Mouse (Mus musculus): Measurements from ENCODE around the gene Olfr74.
"Not testable (repeated sequence)": the region's sequence is repeated elsewhere in the genome, so short reads cannot be mapped to it uniquely, and the experiment has no call there.

The Olfr74 gene

GRCm38 (mm10) chr2:87974563-87974962 is at the start of gene Olfr74:
Gene Olfr74, minus strand, starts transcription at chr2:87974663.
- DNase-seq (ENCODE audit: low spot score in 2 of 2): no peak

GRCm38 (mm10) chr2:88022474-88022873 is 48.0 kb upstream of the Olfr74 start, which contains the start of gene Olfr1161:
Gene Olfr1161, plus strand, starts transcription at chr2:88022774.
- DNase-seq (ENCODE audit: low spot score in 2 of 2): not testable (repeated sequence)

GRCm38 (mm10) chr2:88007515-88008318 is 33.3 kb upstream of the Olfr74 start, which contains the start of gene Olfr1160:
Gene Olfr1160, minus strand, starts transcription at chr2:88008268.
- no peak for DNase-seq (ENCODE audit: low spot score in 2 of 2)

GRCm38 (mm10) chr2:87989813-87990212 is 15.3 kb upstream of the Olfr74 start, which contains the start of gene Olfr1158:
Gene Olfr1158, plus strand, starts transcription at chr2:87990113.
- no peak for DNase-seq (ENCODE audit: low spot score in 2 of 2)

- DNase-seq (ENCODE audit: low spot score in 2 of 2): no peak
Measured at GRCm38 (mm10) chr2:87968199-87968598, 6.3 kb downstream of the Olfr74 start, which contains the start of gene Olfr1157. Gene Olfr1157, minus strand, starts transcription at chr2:87968299.

GRCm38 (mm10) chr2:87953000-87953399 is 21.5 kb downstream of the Olfr74 start, which contains the start of gene Olfr1156:
Gene Olfr1156, minus strand, starts transcription at chr2:87953100.
- DNase-seq (ENCODE audit: low spot score in 2 of 2): no peak

GRCm38 (mm10) chr2:87945037-87945436 is 29.4 kb downstream of the Olfr74 start, which contains the start of gene Olfr1155:
Gene Olfr1155, minus strand, starts transcription at chr2:87945137.
- DNase-seq (ENCODE audit: low spot score in 2 of 2): no peak
